Mouse (Mus musculus) brain, embryonic 14.5 days (tissue): ENCODE measurements around the gene Zdhhc14. TPM values are rescaled to one million over a fixed set of nuclear protein-coding genes. Genes with fewer than 3 reads are reported as not detected.
A peak's percentile ranks its signal among the peaks of the same experiment; 100 is the strongest.

Experiments
- DNase-seq: peaks from one replicate; pipeline ENCODE4 v3.0.0-alpha.2; 2011; ENCODE audit warnings: low read depth
- CTCF ChIP-seq: fragments of 200-500 bp; IDR thresholded peaks from 2 replicates; pipeline ENCODE4 v1.5.1; 2012; ENCODE audit warnings: inconsistent platforms, mild to moderate bottlenecking, moderate library complexity, borderline replicate concordance; ENCODE audit not compliant: insufficient read depth, insufficient read length; ENCODE audit errors: extremely low read depth
- POLR2A ChIP-seq: fragments of 200-500 bp; IDR thresholded peaks from 2 replicates; pipeline ENCODE4 v1.6.1; 2012; ENCODE audit warnings: mild to moderate bottlenecking, inconsistent platforms, borderline replicate concordance; ENCODE audit not compliant: poor library complexity, insufficient read depth, insufficient read length, severe bottlenecking; ENCODE audit errors: extremely low read depth
- polyA plus RNA-seq: library from polyadenylated mRNA; depleted of rRNA; stranded (reverse); fragments of >200 nt; gene quantifications from 2 replicates; pipeline ENCODE4 v1.2.3, GENCODE M21; 2012

Zdhhc14 gene
- polyA plus RNA-seq, 1 experiment = 6.2 TPM

DNA sequence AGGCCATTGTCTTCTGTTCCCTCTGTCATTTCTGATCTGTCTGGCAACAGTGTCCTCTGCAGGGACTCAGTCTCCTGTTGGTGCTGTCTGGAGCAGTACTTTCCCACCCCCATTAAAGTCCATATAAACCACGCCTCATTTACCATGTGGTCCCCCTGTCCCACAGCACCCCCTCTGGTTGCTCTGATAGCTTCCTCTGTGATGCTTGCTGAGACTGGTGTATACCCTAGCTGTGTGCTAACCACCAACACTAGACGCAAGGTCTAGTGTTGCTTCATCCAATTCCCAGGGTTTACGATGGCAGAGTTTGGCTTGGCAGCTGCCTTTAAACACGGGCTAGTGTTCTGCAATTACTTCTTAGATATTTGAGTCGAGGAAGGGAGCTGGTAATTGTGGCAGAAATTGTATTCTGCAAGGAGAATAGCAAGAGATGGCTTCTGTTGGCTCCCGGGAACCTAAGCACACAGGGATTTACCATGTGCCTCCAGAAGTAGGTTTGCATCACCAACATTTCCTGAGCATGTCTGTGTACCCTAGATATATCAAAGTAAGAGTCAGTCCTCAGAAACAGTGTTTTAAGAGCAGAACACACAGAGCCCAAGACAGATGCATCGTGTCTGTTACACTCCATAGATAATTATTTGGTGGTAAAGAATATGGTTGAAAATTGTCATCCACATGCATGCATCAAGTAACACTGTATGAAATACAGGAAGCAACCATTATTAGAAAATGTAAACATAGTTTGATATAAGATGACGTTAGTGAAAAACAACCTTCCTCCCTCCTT lies 198.6 kb downstream of the Zdhhc14 start:
- TF ChIP-seq CTCF (no peak), POLR2A (no peak)
- no peak for DNase-seq

DNA sequence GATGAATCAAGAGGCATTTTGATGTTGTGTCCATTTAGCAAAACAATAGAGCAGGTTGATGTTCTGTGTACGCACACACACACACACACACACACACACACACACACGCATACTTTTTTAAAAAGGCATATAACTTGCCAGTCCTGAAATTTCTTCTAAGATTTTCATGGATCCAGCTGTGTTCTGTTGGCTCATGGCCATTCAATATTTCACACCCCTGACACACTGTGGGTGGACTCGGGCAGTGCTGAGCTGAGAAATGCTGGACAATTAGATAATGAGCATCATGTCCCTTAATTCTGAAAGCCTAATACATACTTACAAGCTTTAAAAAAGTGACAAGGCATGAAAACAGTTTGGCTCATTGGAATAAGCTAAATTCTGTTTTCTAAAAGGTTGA lies 200.3 kb downstream of the Zdhhc14 start:
- DNase-seq = no peak
- TF ChIP-seq POLR2A (no peak), CTCF (no peak)

DNA sequence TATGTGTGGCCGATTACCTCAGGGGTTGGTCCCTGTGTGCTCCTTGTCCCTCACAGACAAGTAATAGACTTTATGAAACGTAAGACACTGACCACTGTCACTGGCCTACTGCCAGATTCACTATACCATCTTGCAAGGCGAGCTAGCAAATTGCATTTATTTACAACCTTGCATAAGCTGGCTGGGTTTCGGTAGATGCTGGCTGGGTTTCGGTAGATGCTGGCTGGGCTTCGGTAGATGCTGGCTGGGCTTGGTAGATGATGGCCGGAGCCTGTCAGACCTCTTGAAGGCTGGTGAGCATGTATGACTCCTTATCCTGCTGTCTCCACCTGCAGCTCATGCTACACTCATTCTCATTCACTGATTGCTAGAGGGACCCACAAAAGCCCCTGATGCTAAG lies 200.9 kb downstream of the Zdhhc14 start:
- no peak for TF ChIP-seq CTCF
- no peak for TF ChIP-seq POLR2A

DNA sequence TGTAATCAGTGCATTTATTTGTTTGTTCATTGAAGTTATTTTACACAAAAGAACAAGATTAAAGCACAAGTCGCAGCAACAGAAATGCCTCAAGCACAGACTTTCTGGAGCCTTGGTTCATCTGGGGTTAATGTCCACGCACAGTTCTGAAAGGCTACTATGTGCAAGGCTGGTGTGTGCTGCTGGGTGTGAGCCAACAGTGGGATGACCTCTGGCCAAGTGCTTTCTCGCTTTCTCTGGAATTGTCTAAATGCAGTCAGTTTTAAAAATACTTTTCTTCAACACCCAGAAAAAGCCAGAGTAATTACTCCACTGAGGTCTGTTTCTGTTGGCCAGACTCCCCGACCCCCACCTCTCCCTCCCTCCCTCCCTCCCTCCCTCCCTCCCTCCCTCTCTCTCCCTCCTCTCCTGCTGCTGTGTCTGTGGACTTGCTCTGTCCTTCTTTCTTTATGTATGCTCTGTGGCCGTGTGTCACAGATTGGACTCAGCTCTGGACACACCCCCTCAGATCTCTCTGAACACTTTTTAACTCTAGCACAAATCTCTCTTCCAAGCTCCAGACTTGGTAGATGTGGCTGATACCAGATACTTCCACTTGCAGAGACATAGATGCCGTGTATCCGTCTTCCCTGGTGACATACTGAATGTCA lies 206.2 kb downstream of the Zdhhc14 start:
- DNase-seq = peak; percentile 26
- TF ChIP-seq POLR2A (no peak), CTCF (no peak)

More for the DNA sequence above, 200.9 kb downstream of the Zdhhc14 start:
- DNase-seq = peak; percentile 11

DNA sequence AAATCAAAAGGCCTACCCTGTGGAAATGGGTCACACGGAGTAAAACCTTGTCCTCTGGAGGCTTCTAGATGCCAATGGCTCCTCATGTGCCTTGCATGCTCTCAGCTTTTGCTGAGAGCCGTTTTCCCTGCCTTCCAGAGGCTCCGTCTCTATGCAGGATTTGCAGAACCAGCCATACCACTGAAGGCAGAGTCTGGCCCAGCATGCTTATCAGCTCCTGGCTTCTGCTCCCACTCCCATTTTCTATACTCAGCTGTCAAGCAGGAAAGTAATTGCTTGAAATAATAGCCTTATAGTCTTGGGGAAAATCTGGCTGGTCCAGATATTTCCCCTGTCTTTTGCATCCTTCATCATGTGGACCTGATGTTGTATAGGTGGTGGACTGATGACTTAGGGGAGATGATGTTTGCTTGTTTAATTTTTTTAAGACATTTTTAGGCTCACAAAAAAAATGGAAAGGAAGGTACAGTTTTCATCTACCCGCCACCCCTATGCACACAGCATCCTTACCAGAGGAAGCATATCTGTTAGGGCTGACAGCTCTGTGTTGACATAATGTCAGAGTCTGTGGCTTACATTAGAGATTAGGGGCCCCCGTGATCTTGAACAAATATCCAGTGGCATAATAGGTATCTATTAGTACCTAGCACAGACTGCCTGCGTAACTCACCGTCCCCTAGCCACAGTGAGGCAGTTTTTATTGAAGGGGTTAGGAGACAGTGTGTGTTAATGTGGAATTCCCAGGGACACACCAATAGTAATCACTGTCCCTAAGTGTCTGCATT lies 218.2 kb downstream of the Zdhhc14 start:
- no peak for TF ChIP-seq POLR2A
- TF ChIP-seq CTCF = no peak
- peak; percentile 66 for DNase-seq

DNA sequence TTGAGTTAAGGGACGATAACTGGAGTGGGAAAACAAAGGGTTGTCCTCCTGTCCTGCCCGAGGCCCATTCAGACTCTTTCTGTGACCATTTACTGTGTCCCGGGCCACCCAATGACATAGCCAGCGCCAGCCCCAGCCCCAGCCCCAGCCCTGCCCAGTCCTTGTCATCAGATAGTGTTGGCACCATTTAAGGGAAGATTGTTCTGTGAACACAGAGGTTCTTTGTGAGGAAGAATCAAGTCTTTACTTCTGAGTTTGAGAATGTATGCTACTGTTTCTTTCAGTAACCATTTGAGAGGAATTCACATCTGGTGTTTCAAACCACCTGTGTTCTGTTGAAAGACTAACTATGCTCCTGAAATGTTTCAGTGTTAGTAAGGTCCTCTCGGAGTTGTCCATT lies 219.5 kb downstream of the Zdhhc14 start:
- DNase-seq = no peak
- no peak for TF ChIP-seq POLR2A
- no peak for TF ChIP-seq CTCF

DNA sequence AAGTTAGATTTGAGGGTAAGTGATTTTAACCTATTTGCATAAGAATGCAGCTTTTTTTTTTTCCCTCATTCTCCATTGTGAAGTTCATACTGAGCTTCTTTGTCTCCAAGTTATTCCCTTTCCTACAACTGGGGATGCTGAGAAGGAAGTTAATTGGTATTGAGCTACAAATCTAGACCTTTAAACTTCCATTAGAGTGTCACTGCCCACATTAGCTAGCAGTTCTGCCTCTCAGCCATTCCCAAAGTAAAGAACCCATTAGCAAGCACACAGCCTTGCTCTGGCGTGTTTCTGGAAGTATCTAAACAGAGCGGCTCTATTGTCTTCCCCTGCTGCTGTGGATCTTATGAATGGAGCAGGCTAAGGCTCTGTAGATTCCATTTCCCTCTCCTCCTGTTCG lies 220.8 kb downstream of the Zdhhc14 start:
- TF ChIP-seq CTCF (no peak), POLR2A (no peak)

DNA sequence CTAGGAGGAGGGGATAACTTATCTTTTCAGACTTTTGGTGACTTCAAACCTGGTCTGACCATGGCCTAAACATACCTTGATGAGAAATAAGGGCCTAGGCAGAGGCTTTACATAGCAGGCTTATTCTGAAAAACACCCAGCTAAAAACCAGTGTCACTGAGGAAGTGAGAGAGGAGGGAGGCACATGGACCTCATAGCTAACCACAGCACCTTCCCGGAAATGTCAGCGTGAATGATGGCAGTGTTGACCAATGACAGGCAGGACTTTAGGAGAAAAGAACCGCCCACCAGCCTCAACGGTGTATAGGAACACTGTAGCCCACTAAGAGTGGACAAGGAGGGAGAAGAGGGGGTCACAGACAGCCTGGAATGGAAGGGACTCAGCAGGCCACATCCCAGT lies 224.6 kb downstream of the Zdhhc14 start:
- DNase-seq = no peak

More for the DNA sequence above, 220.8 kb downstream of the Zdhhc14 start:
- DNase-seq = peak; percentile 51

DNA sequence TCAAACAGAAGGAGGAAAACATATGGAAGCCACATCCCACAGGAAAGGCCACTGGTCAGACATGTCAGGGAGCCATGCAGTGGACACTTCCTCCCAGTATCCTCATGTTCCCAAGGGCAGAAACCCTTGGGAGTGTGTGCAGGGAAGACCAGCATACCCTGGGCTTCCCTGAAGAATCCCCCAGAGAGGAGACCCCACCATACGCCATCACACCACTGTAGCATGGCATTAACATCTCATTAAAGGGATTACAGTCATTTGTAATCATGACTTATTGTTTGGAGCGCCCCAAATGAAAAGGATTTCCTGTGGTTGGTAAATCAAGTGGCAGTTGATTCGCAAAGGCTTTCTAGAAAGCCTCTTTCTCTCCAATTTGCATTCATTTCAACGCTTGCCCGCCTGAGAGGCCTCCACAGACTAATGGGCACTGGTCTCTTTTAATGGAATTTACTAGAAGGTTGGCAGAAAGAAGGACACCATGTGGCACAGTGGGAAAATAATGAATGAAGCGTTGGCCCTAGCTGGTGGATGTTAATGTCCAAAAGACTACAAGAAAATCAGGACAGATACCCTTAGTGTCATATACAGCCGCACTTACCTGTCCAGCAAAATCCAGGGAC lies 226.5 kb downstream of the Zdhhc14 start:
- no peak for TF ChIP-seq CTCF
- TF ChIP-seq POLR2A = no peak
- peak; percentile 86 for DNase-seq

More for the DNA sequence above, 224.6 kb downstream of the Zdhhc14 start:
- TF ChIP-seq POLR2A (no peak), CTCF (no peak)

DNA sequence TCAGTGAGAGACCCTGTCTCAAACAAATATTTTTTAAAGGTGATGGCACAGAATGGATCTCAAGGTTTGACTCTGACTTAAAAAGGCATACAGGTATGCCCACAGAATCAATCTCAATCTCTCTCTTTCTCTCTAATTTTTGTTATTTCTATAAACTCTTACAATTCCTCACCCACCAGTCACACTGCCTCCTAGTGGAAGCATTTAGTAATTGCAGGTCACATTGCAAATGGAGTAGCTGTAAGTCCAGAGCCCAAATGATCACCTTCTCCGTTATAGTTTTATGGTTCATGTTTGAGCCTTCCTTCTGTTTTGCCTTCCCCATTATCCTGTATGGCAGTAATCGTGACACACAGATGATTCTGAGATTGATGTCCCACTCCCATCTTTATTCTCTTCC lies 230.4 kb downstream of the Zdhhc14 start:
- TF ChIP-seq POLR2A = no peak
- peak; percentile 22; the same call in 1 of the 2 replicates for TF ChIP-seq CTCF
- no peak for DNase-seq
